Mouse (Mus musculus): Measurements from ENCODE around the gene Dot1l.
"Not testable (repeated sequence)": the region's sequence is repeated elsewhere in the genome, so short reads cannot be mapped to it uniquely, and the experiment has no call there.

Dot1l gene

DNA sequence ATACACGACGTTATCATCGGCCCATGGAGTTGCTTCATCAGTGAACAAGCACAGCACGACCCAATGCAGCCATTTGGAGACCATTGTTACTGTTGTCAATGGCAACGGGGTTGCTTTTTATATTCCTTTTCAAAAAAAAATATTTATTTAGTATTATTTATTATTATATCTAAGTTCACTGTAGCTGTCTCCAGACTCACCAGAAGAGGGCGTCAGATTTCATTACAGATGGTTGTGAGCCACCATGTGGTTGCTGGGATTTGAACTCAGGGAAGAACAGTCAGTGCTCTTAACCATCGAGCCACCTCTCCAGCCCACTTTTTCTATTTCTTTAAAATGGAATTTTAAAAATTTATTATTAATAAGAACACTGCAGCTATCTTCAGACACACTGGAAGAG, 59.8 kb downstream of the Dot1l start:
- DNase-seq, result no peak

DNA sequence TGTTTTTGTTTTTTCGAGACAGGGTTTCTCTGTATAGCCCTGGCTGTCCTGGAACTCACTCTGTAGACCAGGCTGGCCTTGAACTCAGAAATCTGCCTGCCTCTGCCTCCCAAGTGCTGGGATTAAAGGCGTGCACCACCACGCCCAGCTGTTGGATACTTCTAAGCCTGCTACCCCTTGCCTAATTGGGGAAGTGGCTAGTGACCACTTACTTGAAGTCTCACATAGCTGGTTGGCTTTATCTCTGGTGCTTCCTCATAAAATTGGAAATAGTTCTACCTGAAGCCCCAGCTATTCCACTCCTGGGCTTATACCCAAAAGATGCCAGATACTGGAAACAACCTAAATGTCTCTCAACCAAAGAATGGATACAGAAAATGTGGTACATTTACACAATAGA, 61.3 kb downstream of the Dot1l start:
- DNase-seq, result not testable (repeated sequence)

DNA sequence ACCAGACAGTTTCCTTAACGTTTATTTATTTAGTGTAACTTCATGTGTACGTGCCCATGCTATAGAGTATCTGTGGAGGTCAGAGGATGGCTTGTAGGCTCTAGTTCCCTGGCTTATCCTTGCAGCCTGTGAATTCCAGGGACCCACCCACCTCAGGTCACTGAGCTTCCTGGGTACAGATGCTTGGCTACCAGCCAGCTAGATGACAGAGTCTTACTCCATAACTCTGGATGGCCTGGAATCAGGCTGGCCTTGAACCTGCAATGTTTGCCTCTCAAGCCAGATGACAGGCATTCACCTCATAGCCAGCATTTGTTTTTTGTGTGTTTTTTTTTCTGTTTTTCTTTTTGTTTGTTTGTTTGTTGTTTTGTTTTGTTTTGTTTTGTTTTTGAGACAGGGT, 62.2 kb downstream of the Dot1l start:
- DNase-seq, result no peak

DNA sequence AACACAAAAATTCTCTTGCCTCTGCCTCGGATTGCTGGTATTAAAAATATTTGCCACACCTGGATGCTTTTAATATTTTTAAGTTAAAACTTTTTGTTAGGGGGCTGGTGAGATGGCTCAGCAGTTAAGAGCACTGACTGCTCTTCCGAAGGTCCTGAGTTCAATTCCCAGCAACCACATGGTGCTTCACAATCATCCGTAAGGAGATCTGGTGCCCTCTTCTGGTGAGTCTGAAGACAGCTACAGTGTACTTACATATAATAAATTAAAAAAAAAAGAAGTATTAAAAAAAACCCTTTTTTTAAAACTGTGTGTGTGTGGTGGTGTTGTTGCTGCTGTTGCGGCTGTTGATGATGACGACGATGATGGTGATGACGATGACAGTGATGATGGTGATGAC, 62.9 kb downstream of the Dot1l start:
- DNase-seq, result not testable (repeated sequence)

DNA sequence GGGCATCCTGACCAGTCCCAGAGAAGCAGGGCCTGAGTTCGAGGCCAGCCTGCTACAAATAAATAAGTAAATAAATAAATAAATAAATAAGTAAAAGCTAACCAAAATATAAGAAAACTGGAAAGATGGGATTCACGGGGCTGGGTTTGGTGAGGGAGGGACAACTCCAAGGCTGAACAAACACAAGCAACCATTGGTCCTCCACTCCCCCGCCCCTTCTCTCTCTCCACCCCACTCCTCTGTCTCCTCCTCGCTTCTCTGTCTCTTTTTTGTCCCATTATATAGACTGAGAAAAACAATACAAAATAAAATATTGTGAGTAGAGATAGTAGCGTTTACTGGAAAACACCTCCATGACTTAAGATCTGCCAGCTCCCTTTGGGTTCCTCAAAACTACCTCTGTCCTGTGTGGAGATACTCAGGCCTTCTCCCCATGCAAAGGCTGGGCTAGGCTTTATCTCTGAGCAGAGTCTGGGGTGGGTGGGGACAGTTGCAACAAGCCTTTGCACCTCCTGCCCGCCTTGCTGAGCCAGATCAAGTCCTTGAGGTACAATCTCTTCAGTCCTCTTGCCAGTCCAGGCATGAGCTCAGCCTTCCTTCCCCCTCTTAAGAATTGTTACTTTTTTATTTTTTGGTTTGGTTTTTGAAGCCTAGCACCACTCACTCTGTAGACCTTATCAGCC, 63.7 kb downstream of the Dot1l start:
- DNase-seq, result no peak

DNA sequence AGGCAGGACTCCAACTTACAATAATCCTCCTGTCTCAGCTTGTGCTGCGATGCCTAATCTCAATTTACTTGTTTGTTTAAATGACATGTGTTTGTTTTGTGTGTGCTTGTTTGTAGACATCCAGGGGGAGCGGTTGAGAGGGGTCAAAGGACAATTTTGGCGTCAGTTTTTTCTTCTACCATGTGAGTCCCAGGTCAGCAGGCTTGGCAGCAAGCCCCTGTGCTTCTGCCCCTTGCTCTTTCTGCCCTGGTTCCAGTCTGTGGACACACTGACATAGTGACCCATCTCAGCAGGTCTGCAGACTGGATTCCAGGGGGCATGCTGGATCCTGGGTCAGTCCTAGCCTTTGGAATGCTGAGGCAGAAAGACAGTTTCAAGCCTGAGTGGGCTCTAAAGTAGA, 64.4 kb downstream of the Dot1l start:
- DNase-seq, result no peak

DNA sequence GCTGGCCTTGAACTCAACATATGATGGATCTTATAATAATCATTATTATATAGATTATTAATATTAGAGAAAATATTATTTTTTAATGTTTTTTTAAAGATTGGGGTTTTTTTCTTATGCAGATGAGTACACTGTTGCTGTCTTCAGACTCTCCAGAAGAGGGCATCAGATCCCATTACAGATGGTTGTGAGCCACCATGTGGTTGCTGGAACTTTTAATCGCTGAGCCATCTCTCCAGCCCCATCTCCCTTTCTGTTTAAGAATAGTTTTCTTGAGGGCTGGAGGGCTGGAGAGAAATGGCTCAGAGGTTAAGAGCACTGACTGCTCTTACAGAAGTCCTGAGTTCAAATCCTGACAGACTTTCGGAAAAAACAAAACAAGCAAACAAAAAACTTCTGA, 67.0 kb downstream of the Dot1l start:
- DNase-seq, result no peak

DNA sequence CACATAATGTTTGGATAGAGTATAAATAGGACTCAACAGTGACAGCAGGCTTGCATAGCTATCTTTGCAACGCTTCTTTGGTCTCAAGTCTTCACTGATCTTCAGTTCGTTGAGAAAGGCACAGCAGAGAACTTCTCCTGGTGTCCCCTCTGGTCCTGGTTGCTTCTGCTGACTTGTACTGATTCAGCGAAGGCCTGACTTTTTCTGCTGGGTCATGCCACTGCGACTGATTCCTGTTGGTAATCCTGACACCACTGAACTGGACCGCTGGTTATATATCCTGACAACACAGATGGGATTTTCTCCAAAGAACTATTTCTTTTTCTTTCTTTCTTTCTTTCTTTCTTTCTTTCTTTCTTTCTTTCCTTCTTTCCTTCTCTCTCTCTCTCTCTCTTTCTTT, 67.5 kb downstream of the Dot1l start:
- no peak for DNase-seq

DNA sequence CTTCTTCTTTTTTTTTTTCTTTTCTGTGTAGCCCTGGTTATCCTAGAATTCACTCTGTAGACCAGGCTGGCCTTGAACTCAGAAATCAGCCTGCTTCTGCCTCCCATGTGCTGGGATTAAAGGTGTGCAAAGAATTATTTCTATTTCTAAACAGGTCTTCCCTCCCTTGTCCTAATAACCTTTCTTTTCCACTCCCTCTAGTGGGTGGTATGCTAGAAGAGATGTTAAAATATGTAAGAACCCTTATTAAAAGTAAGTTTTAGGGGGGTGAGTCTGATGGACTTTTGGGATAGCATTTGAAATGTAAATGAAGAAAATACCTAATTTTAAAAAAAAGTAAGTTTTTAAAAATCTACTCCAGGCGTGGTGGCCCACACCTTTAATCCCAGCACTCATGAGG, 68.3 kb downstream of the Dot1l start:
- DNase-seq, result no peak

DNA sequence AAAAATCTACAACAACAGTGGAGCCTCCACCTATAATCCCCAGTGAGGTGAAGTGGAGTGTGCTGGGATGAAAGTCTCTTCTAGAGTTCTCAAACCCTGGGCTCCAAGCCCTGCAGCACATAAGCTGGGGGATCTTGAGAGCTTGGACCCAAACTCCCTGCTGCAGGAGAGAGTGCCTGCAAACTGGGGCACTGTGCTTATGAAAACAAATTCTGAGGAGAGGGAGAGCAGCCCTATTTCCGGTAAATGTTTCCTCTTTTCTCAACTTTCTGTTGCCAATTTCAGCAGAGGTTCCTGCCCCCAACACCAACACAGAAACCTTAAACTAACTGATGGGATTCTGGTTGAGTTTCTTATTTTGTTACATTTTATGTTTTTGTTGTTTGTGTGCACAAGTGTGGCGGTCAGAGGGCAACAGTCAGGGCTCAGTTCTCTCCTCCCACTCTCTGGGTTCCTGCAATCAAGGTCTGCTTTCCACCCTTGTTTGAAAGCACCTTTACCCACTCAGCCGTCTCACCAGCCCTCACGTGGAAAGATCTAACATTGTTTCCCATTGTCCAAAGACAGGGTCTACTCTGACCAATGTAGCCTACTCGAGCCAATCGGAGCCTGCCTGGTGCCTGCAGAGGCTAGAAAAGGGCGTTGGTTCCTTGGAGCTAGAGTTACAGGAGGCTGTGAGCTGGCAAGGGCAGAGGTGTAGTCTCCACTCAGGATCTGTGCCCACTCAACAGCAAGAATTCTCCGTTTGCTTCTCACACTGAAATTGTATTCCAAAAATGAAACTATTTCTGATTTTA, 69.0 kb downstream of the Dot1l start:
- no peak for DNase-seq

DNA sequence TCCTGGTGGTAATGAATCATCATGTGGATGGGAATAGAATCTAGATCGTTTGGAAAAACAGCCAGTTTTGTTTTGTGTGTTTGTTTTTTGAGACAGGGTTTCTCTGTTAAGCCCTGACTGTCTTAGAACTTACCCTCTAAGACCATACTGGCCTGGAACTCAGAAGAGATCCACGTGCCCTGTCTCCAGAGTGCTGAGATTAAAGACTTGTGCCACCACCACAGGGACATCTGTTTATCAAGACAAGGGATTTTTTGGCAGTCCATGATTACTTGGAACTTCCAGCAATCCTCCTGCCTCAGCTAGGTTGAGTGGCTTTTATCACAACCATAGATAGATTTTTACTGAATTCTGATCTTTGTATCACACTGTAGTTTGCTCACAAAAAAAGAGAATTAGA, 69.8 kb downstream of the Dot1l start:
- no peak for DNase-seq

DNA sequence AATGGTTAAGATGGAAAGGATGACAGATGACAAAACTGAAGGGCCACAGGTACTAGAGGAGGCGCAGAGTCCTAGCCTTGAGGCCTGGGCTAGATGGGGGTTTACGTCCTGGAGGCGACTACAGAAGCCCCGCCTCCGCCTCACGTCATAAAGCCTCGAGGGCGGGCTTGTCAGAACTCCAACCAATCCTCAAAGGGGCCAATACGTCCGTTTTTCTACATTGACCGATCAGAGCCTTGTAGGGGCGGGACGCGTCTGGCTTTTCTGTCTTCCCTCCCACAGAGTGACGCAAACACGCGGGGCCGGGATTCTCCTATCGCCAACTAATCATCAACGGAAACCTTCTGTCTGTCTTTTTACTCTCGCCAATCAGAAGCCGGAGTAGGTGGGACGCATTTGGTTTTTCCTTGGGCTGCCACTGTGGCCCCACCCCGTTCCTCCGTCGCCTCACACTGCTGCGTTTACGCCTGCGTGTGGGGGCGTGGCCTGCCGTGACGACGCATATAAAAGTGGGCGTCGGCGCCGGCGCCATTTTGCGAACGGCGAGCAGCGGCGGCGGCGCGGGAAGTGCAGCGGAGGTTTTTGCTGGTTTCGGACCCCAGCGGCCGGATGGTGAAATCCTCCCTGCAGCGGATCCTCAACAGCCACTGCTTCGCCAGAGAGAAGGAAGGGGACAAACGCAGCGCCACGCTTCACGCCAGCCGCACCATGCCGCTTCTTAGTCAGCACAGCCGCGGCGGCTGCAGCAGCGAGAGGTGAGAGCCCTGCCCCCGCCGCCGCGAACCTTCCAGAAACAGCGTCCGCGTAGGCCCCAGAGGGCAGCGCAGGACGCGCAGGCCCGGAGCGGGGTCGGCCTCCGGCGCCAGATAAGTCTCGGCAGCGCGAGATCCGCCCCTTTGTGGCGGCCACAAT, 71.4 kb downstream of the Dot1l start, which contains the start of gene Oaz1:
Oaz1 (plus strand) TSS at position 506 of the 912 bp plus-strand sequence.
- peak; percentile 99 for DNase-seq

DNA sequence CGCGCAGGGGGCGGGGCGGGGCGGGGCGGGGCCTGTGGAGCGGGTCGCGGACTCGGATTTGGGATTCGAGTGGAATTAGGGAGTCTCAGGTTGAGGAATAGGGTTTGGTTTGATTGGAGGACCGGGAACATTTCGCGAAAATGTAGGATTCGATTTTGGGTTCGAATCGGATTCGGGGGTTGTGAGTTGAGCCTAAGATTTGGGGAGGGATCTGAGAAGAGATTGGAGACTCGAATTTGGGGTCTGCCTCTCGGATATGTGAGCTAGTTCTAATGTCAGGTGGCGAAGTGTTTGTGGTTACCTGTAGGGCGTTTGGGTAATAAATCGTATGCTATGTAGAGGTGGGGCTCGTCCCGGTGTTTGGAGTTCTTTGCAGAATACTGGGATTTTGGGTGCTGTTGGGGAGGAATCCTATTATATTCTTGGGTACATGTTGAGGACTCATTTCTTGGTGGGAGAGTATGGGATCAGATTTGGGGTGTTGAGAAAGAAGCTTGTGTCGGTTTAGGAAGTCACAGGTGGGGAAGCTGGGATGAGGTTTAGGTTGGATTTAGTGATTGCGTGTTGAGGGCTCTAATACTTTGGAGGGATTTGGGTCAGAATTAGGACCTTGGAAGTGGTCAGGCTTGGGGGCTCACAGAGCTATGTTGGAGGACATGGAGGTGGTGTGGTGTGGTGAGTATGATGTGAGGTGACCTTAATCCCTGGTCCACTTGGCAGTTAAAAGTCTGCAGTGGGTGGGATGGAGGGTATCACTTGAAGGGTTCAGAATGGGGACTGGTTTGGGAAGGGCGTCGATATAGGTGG, 72.3 kb downstream of the Dot1l start:
- DNase-seq, result no peak

DNA sequence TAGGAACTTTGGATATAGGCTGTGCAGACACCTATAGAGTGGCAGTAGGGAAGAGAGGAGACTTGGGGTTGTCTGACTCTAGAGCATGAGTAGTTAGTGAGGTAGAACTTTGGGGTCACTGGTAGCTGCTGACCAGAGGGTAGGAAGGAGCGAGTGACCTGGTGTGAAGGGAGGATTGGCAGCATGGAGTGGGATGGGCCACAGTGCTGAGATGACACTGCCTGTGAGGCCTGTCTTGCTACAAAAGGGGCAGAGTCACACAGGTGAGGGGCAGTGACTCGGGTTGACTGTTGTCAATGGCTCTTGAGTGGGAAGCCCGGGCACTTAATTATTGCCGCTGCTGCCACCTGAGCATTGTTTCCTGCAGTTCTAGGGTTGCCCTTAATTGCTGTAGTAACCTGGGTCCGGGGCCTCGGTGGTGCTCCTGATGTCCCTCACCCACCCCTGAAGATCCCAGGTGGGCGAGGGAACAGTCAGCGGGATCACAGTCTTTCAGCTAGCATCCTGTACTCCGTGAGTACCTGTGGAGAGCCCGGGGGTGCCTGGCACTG, 72.9 kb downstream of the Dot1l start:
- no peak for DNase-seq

DNA sequence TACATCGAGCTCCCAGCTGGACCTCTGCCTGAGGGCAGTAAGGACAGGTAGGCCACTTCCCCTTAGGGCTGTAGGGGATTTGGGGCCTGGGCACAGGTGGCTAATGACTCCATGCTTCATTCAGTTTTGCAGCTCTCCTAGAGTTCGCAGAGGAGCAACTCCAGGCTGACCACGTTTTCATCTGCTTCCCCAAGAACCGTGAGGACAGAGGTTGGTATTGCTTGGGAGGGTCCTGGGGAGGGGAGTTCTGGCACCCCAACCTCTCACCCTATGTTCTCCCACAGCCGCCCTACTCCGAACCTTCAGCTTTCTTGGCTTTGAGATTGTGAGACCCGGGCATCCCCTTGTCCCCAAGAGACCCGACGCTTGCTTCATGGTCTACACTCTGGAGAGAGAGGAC, 73.6 kb downstream of the Dot1l start:
- not testable (repeated sequence) for DNase-seq

DNA sequence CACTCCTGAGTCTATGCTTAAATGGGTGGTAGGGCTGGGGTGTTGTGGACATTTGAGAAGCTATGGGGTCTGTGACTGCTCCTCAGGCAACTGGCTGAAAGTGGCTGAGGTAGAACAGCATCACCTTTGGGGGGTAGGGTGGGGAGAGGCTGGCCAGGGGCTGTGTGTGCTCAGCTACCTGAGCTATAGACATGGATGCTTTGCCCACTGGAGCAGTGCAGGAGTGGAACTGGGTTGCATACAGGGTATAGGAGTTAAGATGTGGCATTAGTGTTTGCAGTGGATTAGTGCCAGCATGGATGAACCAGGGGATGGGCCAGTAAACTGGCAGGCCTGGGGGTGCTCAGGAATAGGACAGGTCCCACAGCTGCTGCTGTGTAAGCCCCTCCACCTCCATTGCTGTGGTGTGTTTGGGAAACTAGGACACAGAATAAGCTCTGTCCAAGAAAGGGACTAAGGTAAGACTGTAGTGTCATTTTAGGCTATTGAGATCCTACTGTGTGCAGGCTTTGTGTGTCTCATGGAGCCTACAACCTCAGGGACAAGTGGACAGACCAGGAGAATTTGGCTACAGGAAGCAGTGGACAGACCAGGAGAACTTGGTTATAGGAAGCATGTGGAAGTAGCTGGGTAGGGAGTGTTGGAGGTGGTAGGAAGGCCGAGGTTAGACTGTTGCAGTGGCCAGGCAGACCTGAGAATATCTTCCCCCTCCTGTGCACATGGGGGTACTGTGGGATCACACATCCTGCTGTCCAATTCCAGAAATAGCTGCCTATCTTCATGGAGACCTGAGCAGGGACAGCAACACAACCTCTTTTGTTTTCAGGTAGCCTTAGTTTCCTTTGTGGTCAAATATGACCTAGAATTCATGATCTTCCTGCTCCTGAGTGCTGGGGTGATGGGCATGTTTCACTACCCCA, 74.6 kb downstream of the Dot1l start:
- no peak for DNase-seq

DNA sequence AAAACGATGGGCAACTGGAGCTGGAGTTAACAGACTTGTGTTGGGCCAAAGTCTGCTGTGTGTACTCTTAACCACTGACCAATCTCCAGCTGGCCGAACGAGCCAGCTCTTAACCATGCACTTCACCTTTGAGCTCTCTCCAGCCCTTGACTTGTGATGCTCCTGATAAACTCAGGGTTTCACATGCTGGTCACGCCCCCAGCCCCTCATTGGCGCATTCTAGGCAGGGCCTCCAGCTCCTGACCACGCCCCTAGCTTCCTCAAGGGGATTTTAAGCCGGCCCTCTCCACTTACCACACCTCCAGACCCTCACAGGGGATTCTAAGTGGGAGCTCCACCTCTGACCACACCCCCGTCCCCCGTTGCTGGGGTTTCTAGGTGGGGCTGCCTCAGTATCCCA, 76.1 kb downstream of the Dot1l start:
- no peak for DNase-seq

DNA sequence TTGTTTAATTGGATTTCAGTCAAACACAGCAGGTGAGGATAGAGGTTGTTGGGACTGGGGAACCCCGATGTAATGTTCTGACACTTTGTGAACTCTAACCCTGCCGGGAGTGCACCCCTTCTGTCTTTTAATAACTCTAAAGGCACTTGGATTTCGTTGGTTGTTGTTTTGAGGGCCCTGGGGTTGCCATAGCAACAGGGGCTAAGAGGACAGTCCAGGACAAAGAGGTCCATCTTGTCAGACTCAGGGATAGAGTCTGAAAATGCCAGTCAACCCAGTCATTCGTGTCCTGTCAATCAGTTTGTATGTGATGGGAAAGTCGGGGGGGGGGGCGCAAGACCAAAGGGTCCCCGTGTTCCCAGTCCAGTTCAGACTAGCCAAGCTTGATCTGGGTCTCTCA, 77.8 kb downstream of the Dot1l start:
- DNase-seq, result no peak

DNA sequence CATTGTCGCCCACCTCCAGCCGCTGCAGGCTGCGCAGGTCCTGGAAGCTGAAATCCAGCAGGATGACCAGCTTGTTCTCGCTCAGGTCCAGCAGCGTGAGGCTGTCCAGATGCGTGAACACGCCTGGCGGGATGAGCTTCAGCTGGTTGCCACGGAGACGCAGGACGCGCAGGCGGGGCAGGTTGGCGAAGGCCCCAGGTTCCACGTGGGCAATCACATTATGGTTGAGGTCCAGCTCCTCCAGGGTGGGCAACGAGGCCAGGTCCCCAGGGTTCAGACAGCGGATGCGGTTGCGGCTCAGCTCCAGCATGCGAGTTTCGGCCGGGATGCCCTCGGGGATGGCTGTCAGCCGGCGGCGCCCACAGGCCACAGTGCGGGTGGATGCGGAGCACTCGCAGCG, 80.6 kb downstream of the Dot1l start:
- no peak for DNase-seq

DNA sequence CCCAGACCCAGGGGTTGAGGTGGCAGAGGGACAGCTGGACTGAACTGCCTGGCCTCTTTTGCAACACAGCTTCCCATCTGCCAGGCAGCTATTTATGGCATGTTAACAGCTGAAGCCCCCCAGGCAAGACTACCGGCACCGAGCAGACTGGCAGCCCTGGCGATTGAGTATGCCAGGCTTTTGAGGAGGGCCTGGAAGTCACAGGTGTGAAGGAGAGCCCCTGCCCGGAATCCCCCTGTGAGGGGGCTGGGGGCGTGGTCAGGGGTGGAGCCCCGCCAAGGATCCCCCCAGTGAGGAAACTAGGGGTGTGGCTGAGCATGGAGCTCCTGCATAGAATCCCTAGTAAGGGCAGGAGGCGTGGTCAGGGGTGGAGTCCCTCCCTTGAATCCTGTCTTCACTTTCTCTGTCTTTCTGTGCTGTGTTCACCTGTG, 82.0 kb downstream of the Dot1l start:
- DNase-seq, result no peak

DNA sequence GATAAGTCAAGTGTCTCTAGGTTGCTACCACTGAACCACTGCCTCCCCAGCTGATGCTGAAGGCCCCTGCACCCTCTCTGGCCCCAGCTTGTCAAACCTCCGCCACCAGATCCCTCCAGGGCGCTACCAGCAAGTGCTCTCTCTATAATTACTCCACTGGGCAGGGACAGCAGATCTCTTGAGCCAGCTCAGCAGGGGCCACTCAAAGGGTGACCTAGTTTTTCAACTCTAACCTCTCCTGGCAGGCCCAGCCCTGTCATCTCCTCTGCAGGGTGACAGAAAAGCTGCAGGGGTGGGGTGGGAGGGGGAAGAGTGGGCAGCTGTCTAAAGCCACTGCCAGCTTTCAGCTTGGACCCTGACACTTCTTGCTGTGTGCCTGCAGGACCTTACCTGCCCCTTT, 82.8 kb downstream of the Dot1l start:
- DNase-seq, result no peak
